Mouse (Mus musculus) heart, embryonic 14.5 days (tissue): ENCODE measurements at regions not wholly inside any gene's neighbourhood (a gene's known extent, or its start where the extent isn't known, plus 50 kb on each side); places are given as distances from the start of the nearest gene placed in this dataset. TPM values are rescaled to one million over a fixed set of nuclear protein-coding genes. Genes with fewer than 3 reads are reported as not detected.

Experiments used
- microRNA-seq: library from miRNA; unstranded; fragments of <30 nt; microRNA quantifications from one replicate; pipeline ENCODE4, GENCODE M21; 2016

Small RNA genes in the stretch of these regions (microRNA-seq; reads per million reads assigned to microRNA genes)
- not detected for gene Mir6351
